8 mouse cellular contexts compared by ENCODE assay signal in the genomic region with DNA sequence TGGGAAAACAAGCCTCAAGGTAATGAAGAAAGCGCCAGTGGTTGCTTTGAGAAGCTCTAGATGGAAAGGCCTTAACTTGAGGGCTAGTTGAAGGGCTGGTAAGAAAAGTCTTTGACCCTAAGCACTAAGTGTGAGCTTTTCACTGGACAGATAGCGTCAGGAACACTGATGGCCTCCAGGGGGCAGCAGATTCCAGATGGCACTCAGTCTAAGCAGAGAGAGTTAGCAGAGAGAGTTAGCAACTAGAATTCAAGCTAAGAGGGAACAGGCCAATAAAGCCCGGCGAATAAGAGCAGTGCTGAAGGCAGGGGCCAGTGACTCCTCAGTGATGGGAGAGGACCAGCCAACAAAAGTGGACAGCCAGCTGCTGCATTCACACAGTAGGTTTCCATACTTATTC.
DNase-seq lines count a peak whose midpoint lies in the region; ATAC-seq lines count a peak whose summit lies in the region.

No protein-coding gene starts in this region.

- H3K9me3 ChIP-seq in intestine, embryonic 15.5 days = no peaks in the 10 kb centered on the region

- no peak overlapping the region for H3K4me2 ChIP-seq in intestine, embryonic 15.5 days (replicated peaks)

- H3K4me1 ChIP-seq in intestine, embryonic 15.5 days (replicated peaks) = no peaks in the 10 kb centered on the region

- intact Hi-C loops in left cerebral cortex, postnatal 10 days (cut with DNase I) = loop anchor here (2.0 to 5.0 kb wide), 3 partner anchors 139 to 331 kb away; partner anchors contain the start of gene Tbxas1

- peak; percentile 75 to 86 for DNase-seq in adrenal gland, adult 18-20 months (ENCODE audit: low spot score in 2 of 2)
- peak; percentile 87 for DNase-seq in embryo, embryonic 10.5 days (ENCODE audit: low spot score)
- peak; percentile 56 for DNase-seq in gastrocnemius, postnatal 25 days
- DNase-seq in left cerebral cortex, postnatal 10 days (ENCODE audit: extremely low spot score in 1 of 2, low spot score in 2 of 2) = peak; percentile 60 to 77
- peak; percentile 57 to 60 for DNase-seq in right cerebral cortex, postnatal 36 days (ENCODE audit: low spot score in 2 of 2)
- DNase-seq in yolk sac, embryonic 10.5 days (ENCODE audit: low spot score) = peak; percentile 53

- peak; percentile 85 for ATAC-seq in intestine, embryonic 15.5 days
- ATAC-seq in megakaryocyte-erythroid progenitor cell, adult 5-6 weeks (replicated peaks; ENCODE audit: low FRiP score, low TSS enrichment, poor library complexity, severe bottlenecking) = peak; percentile 86

- H3K27ac ChIP-seq in intestine, embryonic 15.5 days = no peak overlapping the region

- no peak overlapping the region for H3K9ac ChIP-seq in intestine, embryonic 15.5 days

- peaks cover 12% of the 10 kb centered on the region for H3K36me3 ChIP-seq in intestine, embryonic 15.5 days

- H3K27me3 ChIP-seq in intestine, embryonic 15.5 days (replicated peaks) = no peaks in the 10 kb centered on the region

- no peak overlapping the region for H3K4me3 ChIP-seq in intestine, embryonic 15.5 days (replicated peaks)

- WGBS in intestine, embryonic 15.5 days = 22% methylated on average over 4 of the region's 4 CpGs
